Mouse (Mus musculus): ENCODE measurements around the gene Trap1.
"Not testable (repeated sequence)": the region's sequence is repeated elsewhere in the genome, so short reads cannot be mapped to it uniquely, and the experiment has no call there.

The Trap1 gene

GRCm38 (mm10) chr16:4077384-4078061 is at the start of gene Trap1:
TSS of gene Trap1 (minus strand) at chr16:4077827.
- peak; percentile 96 for DNase-seq (ENCODE audit: low read depth)

GRCm38 (mm10) chr16:4117072-4117471 is 39.4 kb upstream of the Trap1 start:
- DNase-seq (ENCODE audit: low read depth) = no peak

- DNase-seq (ENCODE audit: low read depth) = no peak
Observed at GRCm38 (mm10) chr16:4100374-4100773, 22.7 kb upstream of the Trap1 start.

GRCm38 (mm10) chr16:4097521-4097920 is 19.9 kb upstream of the Trap1 start:
- no peak for DNase-seq (ENCODE audit: low read depth)

GRCm38 (mm10) chr16:4096898-4097297 is 19.3 kb upstream of the Trap1 start:
- DNase-seq (ENCODE audit: low read depth) = no peak

GRCm38 (mm10) chr16:4096141-4096540 is 18.5 kb upstream of the Trap1 start:
- DNase-seq (ENCODE audit: low read depth) = no peak

GRCm38 (mm10) chr16:4087214-4087913 is 9.7 kb upstream of the Trap1 start:
- no peak for DNase-seq (ENCODE audit: low read depth)

- DNase-seq (ENCODE audit: low read depth) = no peak
Observed at GRCm38 (mm10) chr16:4085851-4086387, 8.3 kb upstream of the Trap1 start.

- no peak for DNase-seq (ENCODE audit: low read depth)
Observed at GRCm38 (mm10) chr16:4085051-4085450, 7.4 kb upstream of the Trap1 start.

GRCm38 (mm10) chr16:4080419-4080818 is 2.8 kb upstream of the Trap1 start:
- DNase-seq (ENCODE audit: low read depth) = not testable (repeated sequence)

- no peak for DNase-seq (ENCODE audit: low read depth)
Observed at GRCm38 (mm10) chr16:4079656-4080055, 2.0 kb upstream of the Trap1 start.

GRCm38 (mm10) chr16:4078302-4078701 is 675 bp upstream of the Trap1 start:
- peak; percentile 31 for DNase-seq (ENCODE audit: low read depth)

GRCm38 (mm10) chr16:4074836-4075235 is 2.8 kb downstream of the Trap1 start:
- DNase-seq (ENCODE audit: low read depth) = peak; percentile 48

- peak; percentile 15 for DNase-seq (ENCODE audit: low read depth)
Observed at GRCm38 (mm10) chr16:4074297-4074696, 3.3 kb downstream of the Trap1 start.

- peak; percentile 68 for DNase-seq (ENCODE audit: low read depth)
Observed at GRCm38 (mm10) chr16:4068588-4068987, 9.0 kb downstream of the Trap1 start.

- no peak for DNase-seq (ENCODE audit: low read depth)
Observed at GRCm38 (mm10) chr16:4064945-4065344, 12.7 kb downstream of the Trap1 start.

GRCm38 (mm10) chr16:4053811-4054210 is 23.8 kb downstream of the Trap1 start:
- no peak for DNase-seq (ENCODE audit: low read depth)

- no peak for DNase-seq (ENCODE audit: low read depth)
Observed at GRCm38 (mm10) chr16:4052601-4053000, 25.0 kb downstream of the Trap1 start.

GRCm38 (mm10) chr16:4045524-4045923 is 32.1 kb downstream of the Trap1 start:
- DNase-seq (ENCODE audit: low read depth) = no peak

- DNase-seq (ENCODE audit: low read depth) = no peak
Observed at GRCm38 (mm10) chr16:4044093-4044492, 33.5 kb downstream of the Trap1 start.

- DNase-seq (ENCODE audit: low read depth) = no peak
Observed at GRCm38 (mm10) chr16:4041646-4042045, 36.0 kb downstream of the Trap1 start.

GRCm38 (mm10) chr16:4040206-4040605 is 37.4 kb downstream of the Trap1 start:
- no peak for DNase-seq (ENCODE audit: low read depth)

- no peak for DNase-seq (ENCODE audit: low read depth)
Observed at GRCm38 (mm10) chr16:4037690-4038089, 39.9 kb downstream of the Trap1 start.

All from induced T-regulatory cell, adult 2 months (primary cell).